Mouse (Mus musculus): ENCODE results near the gene Slc24a5. TPM values are rescaled to one million over a fixed set of nuclear protein-coding genes. Genes with fewer than 3 reads are reported as not detected.

Gene Slc24a5
- polyA plus RNA-seq, 1 experiment from 2014 or later = 3.5 TPM

- no peak overlapping the region for H3K4me2 ChIP-seq (replicated peaks; ENCODE audit: low read depth, low read length)
- H3K27me3 ChIP-seq (ENCODE audit: control insufficient read depth, insufficient read depth, low read length) = no peaks in the 10 kb centered on the region
- peaks cover 11% of the 10 kb centered on the region; the same call in 1 of the 2 replicates for H3K4me1 ChIP-seq (ENCODE audit: control insufficient read depth, insufficient read depth, low read length)
- H3K36me3 ChIP-seq (ENCODE audit: control insufficient read depth, insufficient read depth, low read length) = no peaks in the 10 kb centered on the region
- 39% methylated on average over 4 of the region's 4 CpGs for WGBS
- H3K27ac ChIP-seq (ENCODE audit: low read length) = no peak overlapping the region
- no peaks in the 10 kb centered on the region for H3K9me3 ChIP-seq (ENCODE audit: control insufficient read depth, low read depth, low read length)
- H3K4me3 ChIP-seq (ENCODE audit: low read depth, low read length) = no peak overlapping the region
- no peak overlapping the region for H3K9ac ChIP-seq (replicated peaks; ENCODE audit: low read depth, low read length)
- ATAC-seq (ENCODE audit: insufficient number of reproducible peaks, insufficient read depth, low FRiP score, low read depth) = no peak
Measured at GRCm38 (mm10) chr2:125125824-125126223, 57.9 kb downstream of the Slc24a5 start.

- Histone ChIP-seq H3K27ac (ENCODE audit: low read length) (no peak overlapping the region), H3K9me3 (ENCODE audit: control insufficient read depth, low read depth, low read length) (no peaks in the 10 kb centered on the region), H3K36me3 (ENCODE audit: control insufficient read depth, insufficient read depth, low read length) (no peaks in the 10 kb centered on the region), H3K4me3 (ENCODE audit: low read depth, low read length) (no peak overlapping the region), H3K27me3 (ENCODE audit: control insufficient read depth, insufficient read depth, low read length) (no peaks in the 10 kb centered on the region), H3K4me2 (replicated peaks; ENCODE audit: low read depth, low read length) (no peak overlapping the region), H3K9ac (replicated peaks; ENCODE audit: low read depth, low read length) (no peak overlapping the region), H3K4me1 (ENCODE audit: control insufficient read depth, insufficient read depth, low read length) (peaks cover 4% of the 10 kb centered on the region; the same call in 1 of the 2 replicates)
- no peak for ATAC-seq (ENCODE audit: insufficient number of reproducible peaks, insufficient read depth, low FRiP score, low read depth)
- WGBS = 81% methylated on average over 3 of the region's 3 CpGs
Measured at GRCm38 (mm10) chr2:125126792-125127191, 58.9 kb downstream of the Slc24a5 start.

- Histone ChIP-seq H3K27me3 (ENCODE audit: control insufficient read depth, insufficient read depth, low read length) (no peaks in the 10 kb centered on the region), H3K4me2 (replicated peaks; ENCODE audit: low read depth, low read length) (no peak overlapping the region), H3K9ac (replicated peaks; ENCODE audit: low read depth, low read length) (no peak overlapping the region), H3K4me3 (ENCODE audit: low read depth, low read length) (no peak overlapping the region), H3K9me3 (ENCODE audit: control insufficient read depth, low read depth, low read length) (no peaks in the 10 kb centered on the region), H3K36me3 (ENCODE audit: control insufficient read depth, insufficient read depth, low read length) (no peaks in the 10 kb centered on the region), H3K27ac (ENCODE audit: low read length) (no peak overlapping the region), H3K4me1 (ENCODE audit: control insufficient read depth, insufficient read depth, low read length) (0 out of 2 replicates have a peak, but pooled peaks cover 3% of the 10 kb centered on the region)
- ATAC-seq (ENCODE audit: insufficient number of reproducible peaks, insufficient read depth, low FRiP score, low read depth) = no peak
- 45% methylated on average over 4 of the region's 4 CpGs for WGBS
Measured at GRCm38 (mm10) chr2:125134113-125134512, 66.2 kb downstream of the Slc24a5 start.

- Histone ChIP-seq H3K4me1 (ENCODE audit: control insufficient read depth, insufficient read depth, low read length) (0 out of 2 replicates have a peak, but pooled peaks cover 3% of the 10 kb centered on the region), H3K4me2 (replicated peaks; ENCODE audit: low read depth, low read length) (peak within 1 kb of the TSS; percentile 59), H3K9me3 (ENCODE audit: control insufficient read depth, low read depth, low read length) (no peaks in the 10 kb centered on the region), H3K27ac (ENCODE audit: low read length) (no peak within 1 kb of the TSS), H3K36me3 (ENCODE audit: control insufficient read depth, insufficient read depth, low read length) (no peaks in the 10 kb centered on the region), H3K4me3 (ENCODE audit: low read depth, low read length) (peak within 1 kb of the TSS; percentile 5), H3K9ac (replicated peaks; ENCODE audit: low read depth, low read length) (no peak within 1 kb of the TSS), H3K27me3 (ENCODE audit: control insufficient read depth, insufficient read depth, low read length) (no peaks in the 10 kb centered on the region)
- 1% methylated on average over 39 of the region's 39 CpGs for WGBS
- no peak for ATAC-seq (ENCODE audit: insufficient number of reproducible peaks, insufficient read depth, low FRiP score, low read depth)
Measured at GRCm38 (mm10) chr2:125135903-125136811, 68.2 kb downstream of the Slc24a5 start, which contains the start of gene Ctxn2. Ctxn2 (plus strand) TSS chr2:125136692.

- H3K9ac ChIP-seq (replicated peaks; ENCODE audit: low read depth, low read length) = no peak overlapping the region
- 0 out of 2 replicates have a peak, but pooled peaks cover 3% of the 10 kb centered on the region for H3K4me1 ChIP-seq (ENCODE audit: control insufficient read depth, insufficient read depth, low read length)
- H3K36me3 ChIP-seq (ENCODE audit: control insufficient read depth, insufficient read depth, low read length) = no peaks in the 10 kb centered on the region
- H3K9me3 ChIP-seq (ENCODE audit: control insufficient read depth, low read depth, low read length) = no peaks in the 10 kb centered on the region
- 24% methylated on average over 7 of the region's 7 CpGs for WGBS
- peak overlapping the region; percentile 59; the same call in 1 of the 2 replicates for H3K4me2 ChIP-seq (replicated peaks; ENCODE audit: low read depth, low read length)
- H3K4me3 ChIP-seq (ENCODE audit: low read depth, low read length) = 0 out of 2 replicates have a peak overlapping the region, but pooled peaks have one; percentile 5
- no peak overlapping the region for H3K27ac ChIP-seq (ENCODE audit: low read length)
- no peaks in the 10 kb centered on the region for H3K27me3 ChIP-seq (ENCODE audit: control insufficient read depth, insufficient read depth, low read length)
- no peak for ATAC-seq (ENCODE audit: insufficient number of reproducible peaks, insufficient read depth, low FRiP score, low read depth)
Measured at GRCm38 (mm10) chr2:125136846-125137245, 68.9 kb downstream of the Slc24a5 start.

Other genes starting within 250 kb of the Slc24a5 start
- 123 and 126 TPM in 2 replicates for gene Myef2, start 55.5 kb downstream of the Slc24a5 start, polyA plus RNA-seq (2014; fragmentation: Nextera tagmentation; extraction: Ambion mirVana)
- not detected in 2 replicates for gene Ctxn2, start 68.6 kb downstream of the Slc24a5 start, polyA plus RNA-seq (2014; fragmentation: Nextera tagmentation; extraction: Ambion mirVana)
- not detected in 2 replicates for gene Slc12a1, start 84.4 kb downstream of the Slc24a5 start, polyA plus RNA-seq (2014; fragmentation: Nextera tagmentation; extraction: Ambion mirVana)
- gene Dut, start 179.1 kb downstream of the Slc24a5 start, polyA plus RNA-seq (2014; fragmentation: Nextera tagmentation; extraction: Ambion mirVana) = 140 and 151 TPM in 2 replicates

Data from stomach, embryonic 14.5 days (tissue).